Mouse (Mus musculus) MEL (cell line): Measurements from ENCODE around the gene Creb3l2. TPM values are rescaled to one million over a fixed set of nuclear protein-coding genes. Genes with fewer than 3 reads are reported as not detected.

Source experiments
- DNase-seq: peaks from one replicate; pipeline ENCODE4 v3.0.0; 2011; ENCODE audit warnings: low read depth, low spot score
- H3K27ac ChIP-seq: 2 replicates; pipeline ENCODE4 v1.5.1; 2012; ENCODE audit warnings: low read depth, mild to moderate bottlenecking, control low read depth, low read length, moderate library complexity; ENCODE audit not compliant: control insufficient read depth
- H3K27me3 ChIP-seq, 2 experiments: fragments of 150-350 bp in 1 of 2; sonication (generic) in 1 of 2; 2 replicates each; pipeline ENCODE4 v1.6.1; 2012; ENCODE audit warnings: low read length in 2 of 2, mild to moderate bottlenecking in 2 of 2, improper control_type of control experiment in 1 of 2, moderate library complexity in 1 of 2; ENCODE audit not compliant: insufficient read depth in 2 of 2, control insufficient read depth in 1 of 2
- H3K36me3 ChIP-seq, 2 experiments: 2 replicates each; pipeline ENCODE4 v1.6.1; 2012 to 2014; ENCODE audit warnings: low read length in 2 of 2, improper control_type of control experiment in 1 of 2, inconsistent platforms in 1 of 2, mild to moderate bottlenecking in 1 of 2; ENCODE audit not compliant: insufficient read depth in 2 of 2, control insufficient read depth in 1 of 2
- H3K4me1 ChIP-seq, 2 experiments: fragments of 150-350 bp in 1 of 2; sonication (generic) in 1 of 2; 2 replicates each; pipeline ENCODE4 v1.6.1; 2012; ENCODE audit warnings: low read length in 2 of 2, improper control_type of control experiment in 1 of 2, mild to moderate bottlenecking in 1 of 2; ENCODE audit not compliant: insufficient read depth in 2 of 2, control insufficient read depth in 1 of 2
- H3K4me3 ChIP-seq, 2 experiments: fragments of 150-350 bp in 1 of 2; sonication (generic) in 1 of 2; 2 replicates each; pipeline ENCODE4 v1.5.1; 2012; ENCODE audit warnings: low read depth in 2 of 2, low read length in 2 of 2, mild to moderate bottlenecking in 2 of 2, moderate library complexity in 2 of 2, control low read depth in 1 of 2, improper control_type of control experiment in 1 of 2; ENCODE audit not compliant: control insufficient read depth in 1 of 2, insufficient read depth in 1 of 2
- H3K79me2 ChIP-seq: 2 replicates; pipeline ENCODE4 v1.6.1; 2012; ENCODE audit warnings: mild to moderate bottlenecking, low read length, moderate library complexity; ENCODE audit not compliant: control insufficient read depth, poor library complexity, insufficient read depth
- H3K9ac ChIP-seq: 2 replicates; pipeline ENCODE4 v1.6.1; 2012; ENCODE audit warnings: low read depth, mild to moderate bottlenecking, control low read depth, low read length, moderate library complexity; ENCODE audit not compliant: control insufficient read depth, poor library complexity, severe bottlenecking
- H3K9me3 ChIP-seq: fragments of 150-350 bp; sonication (generic); replicated peaks from 2 replicates; pipeline ENCODE4 v1.6.1; 2012; ENCODE audit warnings: mild to moderate bottlenecking, low read length, improper control_type of control experiment, moderate library complexity; ENCODE audit not compliant: insufficient read depth
- BHLHE40 ChIP-seq: IDR thresholded peaks from 2 replicates; pipeline ENCODE4 v1.6.1; 2012; ENCODE audit warnings: low read depth, mild to moderate bottlenecking, inconsistent platforms, low read length, improper control_type of control experiment, borderline replicate concordance
- CHD2 ChIP-seq: IDR thresholded peaks from 2 replicates; pipeline ENCODE4 v1.6.1; 2011; ENCODE audit warnings: low read length, improper control_type of control experiment
- CTCF ChIP-seq, 3 experiments: IDR thresholded peaks in 2 of 3; conservative IDR thresholded peaks in 1 of 3; 2 replicates each; pipeline ENCODE4 v1.5.1; 2011 to 2012; ENCODE audit warnings: low read length in 3 of 3, low read depth in 2 of 3, mild to moderate bottlenecking in 2 of 3, improper control_type of control experiment in 1 of 3, inconsistent platforms in 1 of 3, mixed read lengths in 1 of 3, moderate library complexity in 1 of 3; ENCODE audit not compliant: control insufficient read depth in 1 of 3, insufficient read depth in 1 of 3, poor library complexity in 1 of 3, severe bottlenecking in 1 of 3
- ETS1 ChIP-seq: IDR thresholded peaks from 2 replicates; pipeline ENCODE4 v1.6.1; 2012; ENCODE audit warnings: low read depth, mild to moderate bottlenecking, inconsistent platforms, low read length, improper control_type of control experiment, moderate library complexity
- GABPA ChIP-seq: IDR thresholded peaks from 2 replicates; pipeline ENCODE4 v1.6.1; 2012; ENCODE audit warnings: low read depth, mild to moderate bottlenecking, inconsistent platforms, low read length, improper control_type of control experiment, moderate library complexity
- HCFC1 ChIP-seq: IDR thresholded peaks from 2 replicates; pipeline ENCODE4 v1.6.1; 2012; ENCODE audit warnings: low read depth, mild to moderate bottlenecking, inconsistent platforms, low read length, improper control_type of control experiment, moderate library complexity
- MAFK ChIP-seq: IDR thresholded peaks from 2 replicates; pipeline ENCODE4 v1.6.1; 2011; ENCODE audit warnings: low read depth, mild to moderate bottlenecking, low read length, improper control_type of control experiment, borderline replicate concordance
- MAX ChIP-seq: IDR thresholded peaks from 2 replicates; pipeline ENCODE4 v1.6.1; 2011; ENCODE audit warnings: low read length, improper control_type of control experiment
- MAZ ChIP-seq: IDR thresholded peaks from 2 replicates; pipeline ENCODE4 v1.6.1; 2012; ENCODE audit warnings: low read depth, mild to moderate bottlenecking, inconsistent platforms, low read length, improper control_type of control experiment
- MEF2A ChIP-seq: IDR thresholded peaks from 2 replicates; pipeline ENCODE4 v1.6.1; 2014; ENCODE audit warnings: low read depth, mild to moderate bottlenecking, inconsistent platforms, low read length, improper control_type of control experiment; ENCODE audit not compliant: poor library complexity, insufficient replicate concordance, severe bottlenecking; ENCODE audit errors: extremely low read depth
- MYC ChIP-seq: IDR thresholded peaks from 2 replicates; pipeline ENCODE4 v1.6.1; 2011; ENCODE audit warnings: low read depth, mild to moderate bottlenecking, low read length, improper control_type of control experiment, moderate library complexity
- NRF1 ChIP-seq: IDR thresholded peaks from 2 replicates; pipeline ENCODE4 v1.6.1; 2014; ENCODE audit warnings: low read depth, mild to moderate bottlenecking, inconsistent platforms, low read length, improper control_type of control experiment, moderate library complexity; ENCODE audit not compliant: poor library complexity, insufficient read depth, severe bottlenecking
- POLR2A ChIP-seq, 2 experiments: IDR thresholded peaks; 2 replicates each; pipeline ENCODE4 v1.6.1; 2011 to 2012; ENCODE audit warnings: low read length in 2 of 2, mild to moderate bottlenecking in 2 of 2, control low read depth in 1 of 2, improper control_type of control experiment in 1 of 2, low read depth in 1 of 2, moderate library complexity in 1 of 2; ENCODE audit not compliant: control insufficient read depth in 1 of 2, insufficient read depth in 1 of 2, poor library complexity in 1 of 2
- POLR2AphosphoS2 ChIP-seq: IDR thresholded peaks from 2 replicates; pipeline ENCODE4 v1.6.1; 2011; ENCODE audit warnings: low read length, improper control_type of control experiment
- RAD21 ChIP-seq: IDR thresholded peaks from 2 replicates; pipeline ENCODE4 v1.6.1; 2011; ENCODE audit warnings: mild to moderate bottlenecking, low read depth, low read length, improper control_type of control experiment
- RCOR1 ChIP-seq: IDR thresholded peaks from 2 replicates; pipeline ENCODE4 v1.6.1; 2012; ENCODE audit warnings: low read depth, mild to moderate bottlenecking, inconsistent platforms, low read length, improper control_type of control experiment
- SMC3 ChIP-seq: IDR thresholded peaks from 2 replicates; pipeline ENCODE4 v1.6.1; 2011; ENCODE audit warnings: low read depth, low read length, improper control_type of control experiment
- TAL1 ChIP-seq: IDR thresholded peaks from 2 replicates; pipeline ENCODE4 v1.6.1; 2012; ENCODE audit warnings: mild to moderate bottlenecking, inconsistent platforms, low read length, moderate library complexity, mixed read lengths
- UBTF ChIP-seq: IDR thresholded peaks from 2 replicates; pipeline ENCODE4 v1.6.1; 2012; ENCODE audit warnings: low read depth, mild to moderate bottlenecking, inconsistent platforms, low read length, improper control_type of control experiment, moderate library complexity, borderline replicate concordance; ENCODE audit not compliant: insufficient read depth
- USF1 ChIP-seq: IDR thresholded peaks from 2 replicates; pipeline ENCODE4 v1.6.1; 2014; ENCODE audit warnings: low read depth, mild to moderate bottlenecking, inconsistent platforms, low read length, improper control_type of control experiment, moderate library complexity
- USF2 ChIP-seq, 2 experiments: IDR thresholded peaks; 2 replicates each; pipeline ENCODE4 v1.6.1; 2011 to 2012; ENCODE audit warnings: improper control_type of control experiment in 2 of 2, low read length in 2 of 2, borderline replicate concordance in 1 of 2, inconsistent platforms in 1 of 2, low read depth in 1 of 2, mild to moderate bottlenecking in 1 of 2; ENCODE audit not compliant: insufficient read depth in 1 of 2
- ZC3H11A ChIP-seq: IDR thresholded peaks from 2 replicates; pipeline ENCODE4 v1.6.1; 2012; ENCODE audit warnings: low read depth, mild to moderate bottlenecking, inconsistent platforms, low read length, improper control_type of control experiment
- ZKSCAN1 ChIP-seq: IDR thresholded peaks from 2 replicates; pipeline ENCODE4 v1.6.1; 2012; ENCODE audit warnings: low read depth, mild to moderate bottlenecking, inconsistent platforms, low read length, improper control_type of control experiment, moderate library complexity
- ZNF384 ChIP-seq: IDR thresholded peaks from 2 replicates; pipeline ENCODE4 v1.6.1; 2012; ENCODE audit warnings: low read depth, mild to moderate bottlenecking, inconsistent platforms, low read length, improper control_type of control experiment
- polyA plus RNA-seq, 2 experiments: library from polyadenylated mRNA; stranded (reverse) in 1 of 2; unstranded in 1 of 2; fragments of >175 nt in 1 of 2; fragments of >200 nt in 1 of 2; gene quantifications; 2 replicates each; pipeline versions ENCODE4 v1.2.1 to v1.2.4; 2012; ENCODE audit warnings: low replicate concordance in 2 of 2, low read depth in 1 of 2; ENCODE audit not compliant: insufficient read length in 2 of 2, insufficient read depth in 1 of 2, missing spikeins in 1 of 2
- total RNA-seq: library from RNA; depleted of rRNA; stranded (reverse); fragments of 300-350 nt; gene quantifications from 2 replicates; pipeline ENCODE4 v1.2.3, GENCODE M21; 2012

Creb3l2 gene
- total and polyA plus RNA-seq, 3 experiments = not detected

GRCm38 (mm10) chr6:37453047-37453446, 11.1 kb upstream of the Creb3l2 start:
- TF ChIP-seq NRF1 = no peak
- TF ChIP-seq MYC = no peak
- no peak for TF ChIP-seq ZKSCAN1
- no peak for TF ChIP-seq CTCF (IDR thresholded peaks at IDR 0.05 in 2 of 3, conservative IDR thresholded peaks at IDR 0.05 in 1 of 3; ENCODE audit: control insufficient read depth in 1 of 3, insufficient read depth in 1 of 3, low read depth in 2 of 3, low read length in 3 of 3, poor library complexity in 1 of 3, severe bottlenecking in 1 of 3)
- TF ChIP-seq HCFC1 = no peak
- TF ChIP-seq SMC3 = no peak
- no peak for TF ChIP-seq POLR2A (IDR thresholded peaks at IDR 0.05; ENCODE audit: control insufficient read depth in 1 of 2, insufficient read depth in 1 of 2, low read depth in 1 of 2, low read length in 2 of 2, poor library complexity in 1 of 2)
- TF ChIP-seq MAFK = no peak
- no peak for TF ChIP-seq ETS1
- no peak for TF ChIP-seq POLR2AphosphoS2
- no peak for TF ChIP-seq USF2 (IDR thresholded peaks at IDR 0.05; ENCODE audit: borderline replicate concordance in 1 of 2, insufficient read depth in 1 of 2, low read depth in 1 of 2, low read length in 2 of 2)
- TF ChIP-seq RCOR1 = no peak
- TF ChIP-seq TAL1 = no peak
- TF ChIP-seq, all 39 proteins: peak for 0
- no peaks in the 10 kb centered on the region for H3K4me1 ChIP-seq
- no peaks in the 10 kb centered on the region for H3K79me2 ChIP-seq
- no peak for DNase-seq
- H3K4me3 ChIP-seq = no peak overlapping the region
- H3K9ac ChIP-seq = no peak overlapping the region
- H3K27me3 ChIP-seq = no peaks in the 10 kb centered on the region
- H3K36me3 ChIP-seq = no peaks in the 10 kb centered on the region
- H3K9me3 ChIP-seq = no peaks in the 10 kb centered on the region
- H3K27ac ChIP-seq = no peak overlapping the region

GRCm38 (mm10) chr6:37451664-37452063, 9.7 kb upstream of the Creb3l2 start:
- no peaks in the 10 kb centered on the region for H3K36me3 ChIP-seq
- H3K4me3 ChIP-seq = no peak overlapping the region
- TF ChIP-seq RCOR1 = no peak
- no peak for TF ChIP-seq MEF2A
- no peak for TF ChIP-seq ZNF384
- TF ChIP-seq MAX = no peak
- TF ChIP-seq SMC3 = no peak
- no peak for TF ChIP-seq ZC3H11A
- no peak for TF ChIP-seq UBTF
- TF ChIP-seq BHLHE40 = no peak
- TF ChIP-seq CHD2 = no peak
- no peak for TF ChIP-seq USF1
- no peak for TF ChIP-seq TAL1
- TF ChIP-seq RAD21 = no peak
- no peak for TF ChIP-seq GABPA
- no peak for TF ChIP-seq MAZ
- TF ChIP-seq, all 39 proteins: peak for 0
- DNase-seq = no peak
- Histone ChIP-seq H3K79me2 (no peaks in the 10 kb centered on the region), H3K9ac (no peak overlapping the region), H3K27ac (no peak overlapping the region), H3K27me3 (no peaks in the 10 kb centered on the region), H3K4me1 (no peaks in the 10 kb centered on the region), H3K9me3 (no peaks in the 10 kb centered on the region)
